Mouse (Mus musculus): ENCODE measurements around the gene Tll1. TPM values are rescaled to one million over a fixed set of nuclear protein-coding genes. Genes with fewer than 3 reads are reported as not detected.

Tll1 gene
- not detected for polyA plus RNA-seq (2017; shearing (Covaris generic))

DNA sequence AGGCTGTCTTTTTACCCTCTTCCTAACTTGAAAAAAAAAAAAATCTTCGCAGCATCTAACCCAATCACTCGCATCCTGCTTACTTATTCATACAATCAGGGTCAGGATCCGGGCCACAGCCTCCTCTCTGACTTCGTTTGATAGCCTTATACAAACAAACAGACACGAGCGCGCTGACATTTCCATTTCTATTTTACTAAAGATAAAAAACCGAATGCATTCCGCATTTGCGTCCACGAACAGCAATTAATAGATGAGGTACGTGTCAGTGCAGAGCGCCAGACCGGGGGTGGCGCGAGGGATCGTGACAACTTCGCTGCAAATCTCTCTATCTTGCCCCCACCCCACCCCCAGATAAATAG is at the start of gene Tll1:
Gene Tll1, minus strand, starts transcription at position 248 of the 362 bp plus-strand sequence.
- no peak for ATAC-seq

DNA sequence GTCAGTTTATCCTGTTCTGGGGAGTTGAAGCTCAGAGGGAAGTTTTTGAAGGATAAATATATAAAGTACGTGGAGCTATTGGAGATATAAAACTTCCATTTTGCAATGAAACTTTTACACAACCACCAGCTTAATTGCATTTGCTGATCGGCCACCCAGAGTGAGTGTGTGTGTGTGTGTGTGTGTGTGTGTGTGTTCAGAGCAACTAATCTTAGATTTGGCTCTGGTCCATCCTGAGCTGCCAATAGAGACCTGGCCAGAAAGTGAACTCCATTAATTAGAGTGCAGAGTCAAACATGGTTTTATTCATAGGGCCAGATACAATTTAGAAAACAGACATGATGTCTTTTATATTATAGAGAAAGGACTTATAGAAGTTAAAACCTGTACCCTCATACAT is 32.6 kb upstream of the Tll1 start:
- ATAC-seq, result no peak

DNA sequence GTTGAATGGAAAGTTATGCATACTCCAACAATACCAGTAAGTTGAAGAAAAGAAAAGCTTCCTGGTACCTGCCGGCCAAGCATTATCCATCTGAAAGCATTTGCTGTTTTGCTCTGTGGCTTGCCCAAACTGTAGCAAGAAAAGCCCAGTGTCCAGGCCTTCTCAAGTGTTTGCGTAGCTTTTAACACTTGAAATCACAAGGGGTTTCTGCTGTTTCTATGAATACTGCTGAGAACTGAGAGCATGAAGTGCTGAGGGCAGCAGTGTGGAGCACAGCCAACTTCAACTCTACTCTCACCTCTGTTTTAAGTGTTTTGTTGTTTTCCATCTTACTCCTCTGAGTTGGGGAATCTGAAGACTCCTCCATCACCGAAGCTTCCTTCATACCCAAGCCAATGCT is 15.5 kb upstream of the Tll1 start:
- ATAC-seq, result no peak

DNA sequence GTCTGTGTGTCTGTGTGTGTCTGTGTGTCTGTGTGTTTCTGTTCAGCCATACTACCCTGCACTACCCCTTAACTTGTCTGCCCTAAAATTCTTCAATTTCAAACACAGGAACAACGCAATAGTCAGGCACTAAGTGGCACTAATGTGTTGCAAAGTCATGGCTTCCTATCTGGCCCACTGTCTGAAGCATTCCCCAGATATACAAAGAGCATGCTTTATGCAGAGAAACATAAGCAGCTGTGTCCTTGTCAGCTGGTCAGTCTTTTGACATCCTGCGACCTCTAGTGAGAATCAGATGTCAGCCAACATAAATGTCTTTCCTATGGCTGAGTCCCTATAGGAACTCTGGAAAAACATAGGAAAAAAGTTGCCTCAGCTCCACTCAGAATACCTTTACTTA is 11.6 kb upstream of the Tll1 start:
- ATAC-seq, result no peak

DNA sequence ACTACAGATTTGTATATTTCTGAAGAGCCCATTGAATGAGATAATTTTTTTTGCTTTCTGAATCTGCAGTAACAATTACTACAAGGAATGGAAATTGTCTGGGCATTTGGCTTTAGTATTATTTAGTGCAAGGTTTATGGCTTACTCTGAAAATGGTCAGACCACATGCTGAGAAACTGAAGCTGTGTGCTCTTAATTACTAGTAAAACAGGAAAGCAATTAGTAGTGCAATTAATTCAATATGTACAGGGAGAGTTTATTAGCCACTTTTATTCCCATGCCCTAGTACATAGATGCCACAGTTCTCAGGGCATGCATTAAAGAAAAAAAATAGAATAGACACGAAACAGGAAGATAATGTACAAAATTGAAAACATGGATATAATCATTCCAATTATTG is 10.2 kb upstream of the Tll1 start:
- ATAC-seq, result no peak

DNA sequence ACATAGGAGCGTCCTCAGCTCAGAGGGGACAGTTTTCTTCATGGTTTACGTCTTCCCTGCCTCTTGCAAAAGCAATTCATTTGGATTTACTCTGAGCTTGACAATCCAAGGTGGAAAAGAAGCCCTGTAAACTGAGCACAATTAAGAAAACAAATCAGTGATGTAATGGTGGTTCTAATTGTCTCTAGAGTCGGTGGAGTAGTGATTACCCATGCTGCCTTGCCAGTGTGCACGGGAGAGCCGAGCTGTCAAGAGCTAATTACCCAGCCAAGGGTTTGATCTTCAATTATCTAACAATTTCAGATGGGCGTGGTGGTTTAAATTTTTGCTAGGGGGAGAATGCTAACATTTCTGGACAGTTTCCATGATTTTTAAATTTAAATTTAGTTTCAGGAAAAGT is 9.3 kb upstream of the Tll1 start:
- ATAC-seq, result no peak

DNA sequence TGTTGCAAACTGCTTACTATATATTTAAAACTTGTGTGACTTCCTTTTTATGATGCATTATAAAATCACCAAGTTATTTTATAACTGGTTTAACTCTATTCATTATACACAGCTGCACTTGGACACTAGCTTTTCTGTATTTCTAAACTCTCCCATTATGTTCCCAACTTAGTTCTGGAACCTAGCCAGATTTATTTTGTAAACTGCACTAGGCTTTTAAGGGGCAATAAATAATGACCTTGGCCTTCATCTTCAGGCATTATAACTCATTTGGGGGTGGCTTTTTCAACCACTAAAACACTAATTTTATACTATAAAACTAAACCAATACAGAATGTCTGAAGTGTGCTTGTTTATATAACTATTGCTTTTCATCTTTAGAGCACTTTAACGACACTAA is 8.8 kb upstream of the Tll1 start:
- no peak for ATAC-seq

DNA sequence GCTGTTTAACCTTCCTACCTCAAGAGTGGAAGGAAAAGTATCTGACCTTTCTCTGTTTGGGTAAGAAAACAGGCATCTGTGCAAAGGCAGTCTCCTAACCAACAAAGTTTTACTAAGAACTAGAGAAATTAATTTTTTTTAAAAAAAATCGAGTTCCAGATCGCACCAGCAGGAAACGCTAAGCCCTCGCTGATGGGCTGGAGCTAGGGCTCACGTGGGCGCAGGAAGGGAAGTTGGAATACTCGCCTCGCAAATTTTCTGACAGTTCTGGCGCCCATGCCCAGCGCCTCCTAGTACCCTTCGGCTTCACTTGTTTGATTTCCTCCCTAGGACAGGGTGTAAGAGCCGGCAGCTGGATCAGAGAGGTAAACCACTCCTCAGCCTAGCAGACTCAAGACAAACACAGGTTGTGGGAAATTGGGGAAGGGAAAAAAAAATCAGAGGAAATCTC is 365 bp upstream of the Tll1 start:
- no peak for ATAC-seq

DNA sequence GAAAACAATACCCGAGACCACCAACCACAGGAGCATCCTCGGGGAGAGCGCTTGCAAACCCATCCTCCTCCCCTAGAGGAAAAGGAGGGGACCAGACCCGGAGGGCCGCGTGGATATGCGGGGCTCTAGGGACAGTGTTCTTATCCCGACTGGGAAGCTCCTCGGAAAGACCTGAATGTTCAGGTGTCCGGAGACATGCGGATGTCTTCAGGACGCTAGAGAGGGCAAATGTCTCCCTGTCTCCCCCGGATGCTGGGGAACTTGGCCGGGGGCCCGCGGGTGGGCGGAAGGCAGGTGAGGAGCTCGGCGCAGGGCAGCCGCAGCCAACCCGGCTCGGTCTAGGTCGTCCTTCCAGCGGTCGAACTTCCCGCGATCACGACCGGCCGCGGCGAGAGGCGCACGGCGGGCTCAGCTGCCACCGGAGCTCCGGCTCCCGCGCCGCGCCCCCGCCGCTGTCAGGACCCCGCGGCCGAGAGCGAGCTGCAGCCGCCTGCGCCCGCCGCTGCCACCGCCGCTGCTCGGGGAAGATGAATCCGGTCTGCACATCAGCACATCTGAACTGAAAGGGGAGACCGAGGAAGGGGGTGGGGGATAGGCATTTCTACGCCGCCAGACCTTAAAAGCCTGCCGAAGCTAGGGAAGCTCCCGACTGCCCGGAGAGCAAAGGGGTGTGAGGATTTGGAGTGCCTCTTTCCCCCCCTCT is 599 bp downstream of the Tll1 start:
- no peak for ATAC-seq

DNA sequence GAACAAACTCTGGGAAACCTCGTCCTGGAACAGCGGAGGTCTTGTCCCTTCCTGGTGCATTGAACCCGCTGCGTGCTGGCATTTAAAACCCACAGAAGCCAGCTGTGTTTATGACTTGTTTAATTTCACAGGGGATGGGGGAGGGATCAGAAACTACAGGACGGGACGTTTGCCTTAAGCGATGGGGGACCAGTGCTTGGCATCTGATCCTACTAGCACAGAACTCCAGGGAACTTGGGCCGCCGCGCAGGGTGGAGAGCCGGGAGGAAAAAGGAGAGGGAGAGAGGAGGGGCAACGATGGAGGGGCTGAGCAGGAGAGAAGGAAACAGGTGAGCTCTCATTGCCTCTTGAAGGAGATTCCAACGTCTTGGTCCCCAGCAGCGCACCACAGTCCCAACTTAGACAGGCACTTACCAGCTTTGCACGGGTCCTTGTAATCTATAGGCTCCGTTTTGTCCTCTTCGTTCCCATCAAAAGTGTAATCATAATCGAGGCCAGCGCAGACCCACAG is 1.2 kb downstream of the Tll1 start:
- no peak for ATAC-seq

DNA sequence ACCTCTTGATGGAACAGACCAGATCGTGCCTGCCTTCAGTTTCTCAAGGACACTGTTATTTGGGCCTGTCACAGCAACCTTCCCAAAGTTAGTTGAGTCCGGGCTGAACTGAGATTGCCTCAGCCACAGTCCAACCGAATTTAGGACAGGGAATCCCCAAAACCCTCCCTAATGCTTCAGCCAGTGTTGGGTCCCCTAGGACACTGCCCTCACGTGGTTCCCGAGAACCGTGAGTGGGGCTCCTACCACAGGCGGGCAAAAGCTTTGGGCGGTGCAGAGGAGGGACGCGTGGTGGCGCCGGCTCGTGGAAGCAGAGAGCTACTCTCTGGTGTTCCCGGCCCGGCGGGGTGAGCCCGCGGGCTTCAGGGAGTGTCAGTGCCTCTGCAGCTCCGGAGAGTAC is 1.9 kb downstream of the Tll1 start:
- no peak for ATAC-seq

DNA sequence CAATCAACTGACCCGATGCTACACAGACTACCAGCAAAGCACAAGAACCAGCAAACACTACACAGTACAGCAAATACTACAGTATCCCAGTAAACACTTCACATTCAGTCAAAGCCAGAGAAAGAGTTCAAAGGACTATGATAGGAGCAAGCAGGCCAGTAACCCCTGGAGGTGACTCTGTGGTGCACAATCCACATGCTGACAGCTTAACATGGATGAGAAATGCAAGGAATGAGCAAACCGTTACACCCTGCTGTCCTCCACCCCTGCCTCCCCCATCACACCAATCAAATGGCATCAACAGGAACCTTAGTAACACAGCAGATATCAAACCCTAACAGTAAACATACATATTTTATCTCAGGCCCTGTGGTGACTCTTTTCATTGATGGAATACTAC is 7.7 kb downstream of the Tll1 start:
- ATAC-seq, result no peak

DNA sequence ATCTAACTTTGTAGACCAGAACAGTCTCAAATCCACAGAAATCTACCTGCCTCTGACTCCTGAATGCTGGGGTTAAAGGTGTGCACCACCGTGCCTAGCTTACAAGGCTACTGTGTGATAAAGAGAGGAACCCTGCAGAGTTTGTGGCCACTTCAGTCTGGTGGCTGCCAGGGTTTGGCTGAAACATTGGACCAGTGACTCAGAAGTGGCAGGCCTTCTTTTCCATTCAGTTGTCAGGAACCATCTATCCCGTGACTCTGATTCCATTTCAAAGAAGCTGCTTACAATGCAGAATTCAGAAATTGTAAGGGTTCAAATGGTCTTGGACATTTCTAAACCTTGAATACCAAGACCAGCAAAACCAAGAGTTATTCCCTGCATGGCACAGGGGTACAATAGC is 12.7 kb downstream of the Tll1 start:
- ATAC-seq, result no peak

DNA sequence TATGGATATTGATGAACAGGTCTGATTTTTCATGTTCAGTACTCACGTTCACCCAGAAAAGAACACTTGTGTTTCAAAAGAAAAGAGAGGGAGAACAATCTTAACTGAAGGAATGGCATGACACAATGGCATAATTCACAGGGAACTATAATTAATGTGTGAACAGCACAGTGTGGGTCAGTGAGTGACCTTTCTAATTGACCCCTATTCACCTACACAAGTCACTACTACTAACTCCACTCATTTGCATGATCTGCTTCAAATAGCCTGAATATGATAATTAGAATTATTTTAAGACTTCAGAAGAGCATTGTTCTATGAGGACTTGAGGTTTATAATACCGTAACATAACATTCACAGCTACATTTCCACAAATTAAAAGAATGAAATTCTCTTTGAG is 18.2 kb downstream of the Tll1 start:
- no peak for ATAC-seq

DNA sequence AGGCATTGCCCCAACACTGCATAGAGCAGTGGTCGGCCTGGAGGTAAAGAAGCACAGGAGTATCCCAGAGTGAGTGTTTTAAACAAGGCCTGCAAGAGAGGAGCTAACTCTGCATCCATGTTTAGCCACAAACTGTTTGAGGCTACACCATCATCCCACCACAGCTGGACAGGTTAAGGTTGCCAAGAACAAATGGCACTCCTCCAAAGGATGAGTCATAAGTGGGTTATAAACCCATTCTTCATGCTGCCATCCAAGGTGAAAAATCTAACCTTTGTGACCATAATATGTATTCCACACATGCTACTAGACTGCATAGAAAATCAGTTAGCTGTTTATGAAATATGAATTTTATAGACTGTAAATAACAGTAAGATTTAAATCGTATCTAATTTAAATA is 29.1 kb downstream of the Tll1 start:
- no peak for ATAC-seq

DNA sequence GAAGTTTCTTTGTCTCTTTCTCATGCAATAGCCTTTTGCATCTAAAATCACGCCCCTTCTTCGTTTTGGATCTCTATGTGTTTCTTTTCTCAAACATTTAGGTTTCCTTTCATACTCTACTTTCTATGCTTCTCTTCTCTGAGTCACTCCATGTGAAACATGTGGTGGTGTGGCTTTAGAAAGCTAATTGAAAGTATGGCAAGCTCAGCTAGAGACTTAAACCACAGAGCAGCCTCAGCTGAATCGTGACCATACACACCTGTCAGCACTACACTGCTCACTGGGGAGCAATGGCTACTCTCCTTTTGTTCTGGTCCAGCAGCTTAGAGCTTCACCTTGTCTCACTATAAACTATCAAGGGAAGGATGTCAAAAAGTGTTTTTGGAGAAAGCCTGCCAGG is 31.2 kb downstream of the Tll1 start:
- no peak for ATAC-seq

DNA sequence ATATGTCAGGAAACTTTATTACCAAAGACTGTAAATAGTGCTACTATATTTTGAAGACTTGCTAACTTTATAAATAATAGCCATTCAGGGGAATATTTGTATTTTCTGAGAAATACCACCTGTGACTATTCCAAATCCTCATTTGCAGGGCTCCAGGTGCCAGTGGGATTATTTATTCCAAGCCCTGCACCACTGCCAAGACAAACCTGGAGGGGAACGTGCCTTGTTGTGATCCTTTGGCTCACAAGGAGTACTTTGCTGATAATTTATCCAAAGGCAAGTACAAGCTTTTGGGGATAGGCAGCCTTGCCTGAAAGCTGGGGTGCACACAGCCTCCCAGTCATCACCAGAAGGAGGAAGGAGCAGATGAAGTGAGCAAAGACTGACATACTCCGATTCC is 32.3 kb downstream of the Tll1 start:
- no peak for ATAC-seq

DNA sequence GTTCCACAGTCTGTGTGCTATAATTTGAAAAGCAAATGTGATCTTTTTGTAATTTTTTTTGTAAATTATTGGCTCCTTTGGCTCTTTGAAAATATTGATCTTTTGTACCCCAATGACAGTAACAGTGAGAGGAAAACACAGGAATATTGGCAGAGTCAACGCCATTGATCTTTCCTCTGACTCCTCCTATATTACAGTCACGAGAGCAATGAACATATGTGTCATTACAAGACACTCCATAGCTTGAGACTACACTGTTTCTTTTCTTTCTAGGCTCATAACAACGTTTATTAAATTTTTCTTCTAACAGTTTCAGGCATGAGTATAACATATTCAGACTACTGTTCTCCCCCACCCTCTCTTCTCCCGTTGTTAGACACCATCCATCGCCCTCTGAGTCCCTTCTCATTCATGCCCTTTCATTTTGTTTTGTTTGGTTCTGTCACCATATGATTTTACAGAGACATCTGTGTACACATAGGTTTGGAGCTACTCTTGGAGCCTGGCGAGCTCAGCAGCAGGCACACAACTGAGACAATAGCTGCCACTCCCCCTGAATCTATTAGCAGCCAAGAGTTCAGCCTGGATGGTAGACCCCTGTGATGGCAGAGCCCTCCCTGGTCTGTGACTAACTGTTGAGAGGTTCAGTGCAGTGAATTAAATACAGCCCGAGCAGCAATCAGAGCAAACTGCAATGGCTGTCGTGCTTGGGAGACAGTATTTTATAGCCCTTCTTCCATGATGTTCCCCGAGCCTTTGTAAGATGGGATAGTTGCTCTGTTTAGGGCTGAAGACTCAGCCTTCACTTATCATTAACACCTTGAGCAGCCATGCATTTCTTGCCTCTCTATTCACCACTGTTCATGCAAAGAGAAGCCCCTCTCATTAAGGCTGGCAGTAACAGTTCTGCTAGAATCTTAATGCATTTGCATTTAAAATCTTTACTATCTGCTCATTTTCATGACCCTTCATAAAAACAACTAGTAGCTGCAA is 52.9 kb downstream of the Tll1 start:
- no peak for ATAC-seq

DNA sequence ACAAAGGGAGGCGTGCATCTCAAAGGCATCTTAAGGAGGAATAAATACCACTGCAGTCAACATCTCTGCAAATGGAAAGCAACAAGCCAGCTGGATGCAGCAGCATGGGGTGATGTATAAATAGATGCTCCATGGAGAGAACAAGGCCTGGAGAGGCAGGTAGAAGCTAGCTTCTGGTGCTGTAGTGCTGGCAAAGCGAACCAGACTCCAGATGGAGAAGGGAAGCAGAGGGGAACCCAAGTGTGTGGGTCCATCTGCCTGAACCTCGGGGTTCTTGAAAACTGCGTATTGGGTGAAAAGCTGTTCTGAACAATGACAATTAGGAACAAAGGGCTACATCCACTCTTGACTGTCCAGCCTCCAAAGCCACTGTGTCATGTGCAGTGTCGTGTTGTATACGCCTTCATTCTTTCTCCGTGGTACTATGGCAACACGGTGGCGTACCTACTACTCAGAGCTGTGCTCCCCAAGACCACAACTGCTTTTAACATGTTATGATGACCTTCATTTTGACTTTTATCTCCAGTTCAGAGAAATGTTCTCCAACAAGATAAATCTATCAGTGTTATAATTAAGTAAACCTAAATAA is 53.8 kb downstream of the Tll1 start:
- ATAC-seq, result no peak

DNA sequence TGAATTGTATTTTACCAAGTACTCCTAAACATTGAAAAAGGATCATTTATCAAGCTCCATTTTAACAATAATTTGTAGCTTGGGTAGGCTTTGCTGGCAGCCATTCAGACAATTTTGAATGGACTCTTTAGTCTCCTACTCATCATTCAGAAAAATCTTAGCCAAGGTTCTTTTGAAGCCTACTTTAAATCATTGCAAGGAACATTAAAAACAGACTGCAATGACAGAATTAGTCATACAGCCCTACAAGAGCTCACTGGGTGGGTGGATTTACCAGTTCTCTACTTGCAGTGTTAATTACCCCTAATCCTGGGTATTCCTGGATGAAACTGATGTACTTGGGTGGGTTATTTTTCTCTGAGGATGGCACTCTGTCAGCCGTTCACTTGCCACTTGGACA is 69.5 kb downstream of the Tll1 start:
- no peak for ATAC-seq

DNA sequence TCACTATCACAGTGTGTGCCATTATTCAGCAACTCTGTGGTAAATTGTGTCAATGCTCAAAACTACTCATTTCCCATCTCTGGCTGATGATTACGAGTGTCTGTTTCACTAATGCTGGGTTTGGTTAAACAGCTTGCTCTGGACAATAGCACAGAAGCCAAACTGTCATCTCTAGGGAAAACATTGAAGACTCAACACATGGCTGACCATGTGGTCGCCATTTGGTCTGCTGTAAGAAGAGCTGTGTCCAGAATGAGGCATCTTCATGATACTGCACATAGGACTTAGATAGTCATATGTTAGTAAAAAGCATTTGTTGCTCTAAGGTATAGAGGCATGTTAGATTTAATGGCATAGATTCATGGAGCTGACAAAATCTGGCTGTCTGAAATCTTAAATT is 98.9 kb downstream of the Tll1 start:
- no peak for ATAC-seq

DNA sequence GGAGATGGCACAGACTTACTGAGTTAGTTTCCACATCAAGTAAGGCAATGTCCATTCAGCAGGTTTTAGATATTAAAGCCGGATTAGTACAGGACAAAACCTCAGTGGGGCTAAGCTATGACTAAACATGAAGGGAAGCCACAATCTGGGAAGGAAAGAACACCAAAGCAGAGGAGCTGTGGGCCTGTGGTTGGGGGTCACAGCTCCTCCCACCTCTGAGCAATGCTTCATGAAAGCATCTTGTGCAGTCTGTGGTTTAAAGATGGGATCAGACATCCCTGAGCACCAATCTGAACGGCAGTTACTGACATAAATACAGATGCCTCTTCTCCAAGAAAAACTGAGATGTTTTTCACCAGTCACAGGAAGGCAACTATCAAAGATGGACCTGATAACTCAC is 132.7 kb downstream of the Tll1 start:
- ATAC-seq, result no peak

DNA sequence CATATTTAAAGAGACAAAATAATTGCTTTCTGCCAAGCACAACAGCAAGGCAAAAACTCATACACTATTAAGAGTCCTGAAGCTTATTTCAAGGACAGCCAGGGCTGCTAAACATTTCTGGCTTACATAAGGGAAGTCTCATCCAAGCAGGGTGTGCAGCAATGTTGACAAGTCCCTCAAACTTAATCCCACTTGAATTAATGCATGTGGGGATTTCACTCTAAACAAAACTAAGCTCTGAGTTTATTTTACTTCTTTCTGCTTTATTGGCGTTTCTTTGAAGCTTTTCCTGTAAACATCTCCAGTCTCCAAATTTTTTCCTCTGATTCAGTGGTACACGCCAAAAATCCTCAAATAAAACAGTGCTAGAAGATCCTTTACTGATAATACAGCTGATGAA is 146.2 kb downstream of the Tll1 start:
- no peak for ATAC-seq

DNA sequence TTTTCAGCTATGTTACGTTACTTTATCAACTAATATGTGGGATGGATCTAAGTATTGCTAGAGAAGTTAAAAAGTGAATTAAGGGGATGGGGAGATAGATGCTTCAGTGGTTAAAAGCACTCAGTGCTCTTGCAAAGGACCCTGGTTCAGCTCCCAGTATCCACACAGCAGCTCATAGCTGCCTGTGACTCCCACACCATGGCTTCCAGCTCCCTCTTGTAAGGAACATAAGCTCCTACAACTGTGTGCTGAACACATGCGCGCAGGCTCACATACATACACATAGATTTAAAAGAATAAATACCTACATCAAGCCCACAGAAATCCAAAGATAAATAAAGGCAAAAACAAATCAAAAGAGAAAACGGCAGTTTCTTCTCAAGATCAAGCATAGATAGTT is 148.5 kb downstream of the Tll1 start:
- no peak for ATAC-seq
